Comparison of ENCODE assay signal across 11 mouse cellular contexts in genomic region chr9:32538124-32538523, GRCm38 (mm10). TPM values are rescaled to one million over a fixed set of nuclear protein-coding genes. Genes with fewer than 3 reads are reported as not detected.
DNase-seq lines count a peak whose midpoint lies in the region; ATAC-seq and TF ChIP-seq lines count a peak whose summit lies in the region.
"Had no signal": no experiment of that assay in that cellular context is flagged by ENCODE, and none has a peak within 500 bp of the region (broad histone marks: within the 10 kb centered on the region; RNA-seq: fewer than 3 reads in every experiment).

No protein-coding gene starts in this region.

- TF ChIP-seq POLR2A in spleen, adult 2 months (IDR thresholded peaks at IDR 0.05; ENCODE audit: low read depth, low read length) = no peak

- no peak for ATAC-seq in hindbrain, embryonic 12.5 days (ENCODE audit: low FRiP score)
- no peak for ATAC-seq in limb, embryonic 12.5 days (ENCODE audit: insufficient number of reproducible peaks, insufficient read depth, low FRiP score, low TSS enrichment, low read depth)

- TF ChIP-seq CTCF in spleen, adult 2 months (IDR thresholded peaks at IDR 0.05; ENCODE audit: extremely low read depth, insufficient read depth, insufficient read length, insufficient replicate concordance) = no peak

- H3K4me3 ChIP-seq in hindbrain, embryonic 12.5 days = no peak overlapping the region
- H3K4me3 ChIP-seq in hindbrain, embryonic 10.5 days = no peak overlapping the region
- H3K4me3 ChIP-seq in spleen, adult 2 months (ENCODE audit: extremely low read depth, insufficient read depth, insufficient read length) = no peak overlapping the region
- no peak overlapping the region for H3K4me3 ChIP-seq in limb, embryonic 12.5 days (replicated peaks)
- H3K4me3 ChIP-seq: hindbrain, embryonic 15.5 days had no signal

- peaks cover 29% of the 10 kb centered on the region for H3K4me1 ChIP-seq in hindbrain, embryonic 12.5 days
- peaks cover 36% of the 10 kb centered on the region for H3K4me1 ChIP-seq in hindbrain, embryonic 10.5 days (replicated peaks)
- H3K4me1 ChIP-seq in spleen, adult 2 months (ENCODE audit: control insufficient read depth, insufficient read depth, insufficient read length) = peaks cover 32% of the 10 kb centered on the region
- peaks cover 34% of the 10 kb centered on the region for H3K4me1 ChIP-seq in limb, embryonic 12.5 days (replicated peaks)

- no peaks in the 10 kb centered on the region for H3K36me3 ChIP-seq in hindbrain, embryonic 12.5 days
- H3K36me3 ChIP-seq in hindbrain, embryonic 10.5 days = no peaks in the 10 kb centered on the region
- no peaks in the 10 kb centered on the region for H3K36me3 ChIP-seq in spleen, adult 2 months (ENCODE audit: control insufficient read depth, insufficient read depth, low read length)
- 0 out of 2 replicates have a peak, but pooled peaks cover 2% of the 10 kb centered on the region for H3K36me3 ChIP-seq in limb, embryonic 12.5 days
- H3K36me3 ChIP-seq: hindbrain, embryonic 15.5 days had no signal

- H3K4me2 ChIP-seq in hindbrain, embryonic 12.5 days (replicated peaks) = peak overlapping the region; percentile 92; the same call in 1 of the 2 replicates
- H3K4me2 ChIP-seq in limb, embryonic 12.5 days = peak overlapping the region; percentile 71

- 88% methylated on average over 5 of the region's 5 CpGs for WGBS in hindbrain, embryonic 12.5 days
- 86% methylated on average over 5 of the region's 5 CpGs for WGBS in hindbrain, embryonic 10.5 days
- WGBS in spleen, adult 2 months = 55% methylated on average over 5 of the region's 5 CpGs
- 84% methylated on average over 5 of the region's 5 CpGs for WGBS in limb, embryonic 12.5 days

- H3K9ac ChIP-seq in hindbrain, embryonic 12.5 days = no peak overlapping the region
- H3K9ac ChIP-seq in limb, embryonic 12.5 days (replicated peaks) = no peak overlapping the region
- H3K9ac ChIP-seq: hindbrain, embryonic 15.5 days had no signal

- H3K27me3 ChIP-seq in hindbrain, embryonic 12.5 days = peaks cover 58% of the 10 kb centered on the region
- peaks cover 61% of the 10 kb centered on the region for H3K27me3 ChIP-seq in hindbrain, embryonic 10.5 days (ENCODE audit: insufficient read depth, poor library complexity, severe bottlenecking)
- H3K27me3 ChIP-seq in spleen, adult 2 months (ENCODE audit: control insufficient read depth, insufficient read depth, low read length) = no peaks in the 10 kb centered on the region
- peaks cover 3% of the 10 kb centered on the region; the same call in 1 of the 2 replicates for H3K27me3 ChIP-seq in limb, embryonic 12.5 days

- no peak overlapping the region for H3K27ac ChIP-seq in hindbrain, embryonic 12.5 days
- H3K27ac ChIP-seq in hindbrain, embryonic 10.5 days = no peak overlapping the region
- peak overlapping the region; percentile 48; the same call in 1 of the 2 replicates for H3K27ac ChIP-seq in spleen, adult 2 months (ENCODE audit: insufficient read depth, low read length)
- H3K27ac ChIP-seq in limb, embryonic 12.5 days = no peak overlapping the region
- H3K27ac ChIP-seq: hindbrain, embryonic 15.5 days had no signal

- no peaks in the 10 kb centered on the region; the same call in 1 of the 2 replicates for H3K9me3 ChIP-seq in hindbrain, embryonic 12.5 days (replicated peaks)
- no peaks in the 10 kb centered on the region for H3K9me3 ChIP-seq in hindbrain, embryonic 10.5 days
- H3K9me3 ChIP-seq in limb, embryonic 12.5 days = no peaks in the 10 kb centered on the region
- H3K9me3 ChIP-seq: hindbrain, embryonic 15.5 days had no signal

- no peak for DNase-seq in hindbrain, embryonic 10.5 days (ENCODE audit: low spot score)
- DNase-seq in spleen, adult 2 months (ENCODE audit: low read depth in 1 of 2, low spot score in 2 of 2) = no peak
- no peak for DNase-seq in spleen, postnatal 36 days (ENCODE audit: low spot score in 2 of 2)
- DNase-seq in urinary bladder, adult 2 months (ENCODE audit: low spot score) = no peak
- DNase-seq in adrenal gland, postnatal 14 days = no peak
- DNase-seq: cerebellum, postnatal 14 days; midbrain, embryonic 14.5 days; retina, postnatal 1 day had no signal

RNA-seq across cellular contexts. Expression of gene Fli1, which starts 4.5 kb away (rescaled TPM):
- polyA plus RNA-seq in hindbrain, embryonic 12.5 days (2016; fragmentation: Nextera tagmentation; extraction: Ambion mirVana) = 24.4 and 26.4 TPM in 2 replicates
- polyA plus RNA-seq in hindbrain, embryonic 10.5 days (2016; fragmentation: Nextera tagmentation; extraction: Ambion mirVana) = 23.1 and 26.2 TPM in 2 replicates
- 24.4 and 31.3 TPM in 2 replicates for polyA plus RNA-seq in spleen, adult 2 months (2012; rRNA removed)
- polyA plus RNA-seq in limb, embryonic 12.5 days (2016; fragmentation: Nextera tagmentation; extraction: Ambion mirVana) = 55.6 and 55.9 TPM in 2 replicates
- 6.0 and 7.6 TPM in 2 replicates for polyA plus RNA-seq in urinary bladder, adult 2 months (2012; rRNA removed)
- total RNA-seq in adrenal gland, postnatal 14 days (2021) = 23.6 and 41.0 TPM in 2 replicates
